Mouse (Mus musculus) heart, embryonic 15.5 days (tissue): ENCODE measurements around the gene Setx. TPM values are rescaled to one million over a fixed set of nuclear protein-coding genes. Genes with fewer than 3 reads are reported as not detected.
A peak's percentile ranks its signal among the peaks of the same experiment; 100 is the strongest.

ENCODE experiments used
- ATAC-seq: fragments of 200-750 bp; cut with Nextera tagmentation; replicated peaks from 2 replicates; pipeline ENCODE4 v1.8.0; 2017; ENCODE audit warnings: low read depth, moderate TSS enrichment; ENCODE audit not compliant: insufficient number of reproducible peaks, insufficient read depth, low FRiP score
- H3K27ac ChIP-seq: fragments of 300-500 bp; sonication (generic); 2 replicates; pipeline ENCODE4 v1.5.1; 2015; ENCODE audit warnings: mild to moderate bottlenecking, inconsistent platforms
- H3K27me3 ChIP-seq: fragments of 300-500 bp; sonication (generic); 2 replicates; pipeline ENCODE4 v1.6.1; 2015; ENCODE audit warnings: inconsistent platforms
- H3K36me3 ChIP-seq: fragments of 300-500 bp; sonication (generic); 2 replicates; pipeline ENCODE4 v1.6.1; 2015; ENCODE audit warnings: mild to moderate bottlenecking, inconsistent platforms
- H3K4me1 ChIP-seq: fragments of 300-500 bp; sonication (generic); replicated peaks from 2 replicates; pipeline ENCODE4 v1.6.1; 2015; ENCODE audit warnings: inconsistent platforms
- H3K4me2 ChIP-seq: fragments of 300-500 bp; sonication (generic); 2 replicates; pipeline ENCODE4 v1.6.1; 2015; ENCODE audit warnings: inconsistent platforms, mild to moderate bottlenecking, moderate library complexity
- H3K4me3 ChIP-seq: fragments of 300-500 bp; sonication (generic); 2 replicates; pipeline ENCODE4 v1.5.1; 2015; ENCODE audit warnings: mild to moderate bottlenecking, inconsistent platforms
- H3K9ac ChIP-seq: fragments of 300-500 bp; sonication (generic); 2 replicates; pipeline ENCODE4 v1.6.1; 2015; ENCODE audit warnings: mild to moderate bottlenecking, inconsistent platforms
- H3K9me3 ChIP-seq: fragments of 300-500 bp; sonication (generic); replicated peaks from 2 replicates; pipeline ENCODE4 v1.6.1; 2016; ENCODE audit warnings: inconsistent platforms
- WGBS: fragments of 180-500 bp; shearing (Covaris S2); methylation state at CpG from one replicate; pipeline ENCODE4 v1.1.7; 2015; ENCODE audit warnings: mixed read lengths; 5-methylcytosine and 5-hydroxymethylcytosine counted together
- polyA plus RNA-seq: library from polyadenylated mRNA; unstranded; fragments of >200 nt; fragmentation: Nextera tagmentation; extraction: Ambion mirVana; gene quantifications from 2 replicates; pipeline ENCODE4 v1.2.1, GENCODE M21; 2015

The Setx gene
- polyA plus RNA-seq, 1 experiment from 2014 or later = 5.9 TPM

DNA sequence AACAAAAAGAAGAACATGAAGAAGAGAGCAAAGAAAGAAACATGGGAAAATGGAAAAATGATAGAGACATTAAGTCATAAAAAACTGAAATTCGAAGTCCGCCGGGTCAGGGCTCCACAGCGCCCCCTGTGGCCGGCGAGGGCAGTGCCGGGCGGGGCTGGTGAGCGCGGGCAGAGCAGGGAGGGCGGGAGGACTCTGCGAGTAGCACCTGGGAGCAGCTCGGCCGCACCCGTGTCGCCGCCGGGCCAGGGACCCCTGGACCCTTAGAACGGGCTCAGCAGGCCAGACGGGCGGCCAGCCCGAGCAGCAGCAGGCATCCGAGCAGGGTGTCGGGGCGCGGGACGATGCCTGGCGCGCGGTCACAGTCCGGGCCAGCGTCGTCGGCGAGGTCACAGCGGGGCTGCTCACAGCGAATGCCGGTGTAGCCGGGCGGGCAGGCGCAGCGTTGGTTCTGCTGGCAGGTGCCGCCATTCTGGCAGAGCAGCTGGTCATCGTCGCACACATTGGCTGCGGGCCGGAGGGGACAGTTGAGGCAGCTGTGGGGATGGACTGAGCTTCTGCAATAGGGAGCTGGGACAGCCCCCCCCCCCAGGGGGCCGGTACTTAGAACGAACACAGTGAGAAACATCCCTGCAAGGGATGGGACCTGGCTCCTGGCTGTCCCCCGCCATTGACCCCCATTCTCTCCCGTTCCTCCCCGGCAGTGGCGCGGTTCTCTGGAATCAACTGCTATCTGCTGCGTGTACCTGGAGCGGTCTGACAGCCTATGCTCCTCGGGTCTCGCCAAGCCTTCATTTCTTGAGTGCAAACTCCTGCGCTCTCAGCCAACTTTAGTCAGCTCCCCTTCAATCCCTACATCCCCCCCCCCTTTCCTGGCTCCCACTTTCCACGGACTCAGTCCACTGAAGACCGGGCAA lies 70.8 kb downstream of the Setx start:
- 0 out of 2 replicates have a peak, but pooled peaks have one; percentile 32 for ATAC-seq

DNA sequence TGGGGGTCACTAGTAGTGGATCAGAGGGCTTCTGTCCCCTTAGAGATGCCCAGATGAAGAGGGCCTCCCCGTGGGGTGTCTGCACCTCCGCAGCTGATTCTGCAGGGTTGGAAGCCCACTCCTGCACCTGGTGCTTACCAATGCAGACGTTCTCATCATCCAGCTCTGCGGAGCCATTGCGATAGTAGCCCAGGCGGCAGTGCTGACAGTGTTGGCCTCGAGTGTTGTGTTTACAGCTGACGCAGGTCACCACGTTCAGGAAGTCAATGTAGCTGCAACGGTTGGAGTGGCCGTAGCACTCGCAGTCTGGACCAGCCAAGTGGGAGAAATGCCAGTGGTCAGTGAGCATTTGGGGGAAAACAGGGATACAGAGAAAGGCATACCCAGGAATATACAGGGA lies 72.9 kb downstream of the Setx start:
- Histone ChIP-seq H3K4me3 (no peak overlapping the region), H3K4me1 (peaks cover 15% of the 10 kb centered on the region), H3K27me3 (peaks cover 54% of the 10 kb centered on the region), H3K27ac (no peak overlapping the region), H3K9me3 (no peaks in the 10 kb centered on the region), H3K36me3 (no peaks in the 10 kb centered on the region), H3K4me2 (no peak overlapping the region), H3K9ac (no peak overlapping the region)
- no peak for ATAC-seq
- 64% methylated on average over 12 of the region's 12 CpGs for WGBS

More for the DNA sequence above, 70.8 kb downstream of the Setx start:
- Histone ChIP-seq H3K4me3 (peak overlapping the region; percentile 51), H3K36me3 (no peaks in the 10 kb centered on the region), H3K27ac (no peak overlapping the region), H3K4me2 (peak overlapping the region; percentile 95), H3K4me1 (peaks cover 15% of the 10 kb centered on the region), H3K9ac (peak overlapping the region; percentile 42), H3K27me3 (peaks cover 48% of the 10 kb centered on the region), H3K9me3 (no peaks in the 10 kb centered on the region)
- 2% methylated on average over 59 of the region's 61 CpGs for WGBS

DNA sequence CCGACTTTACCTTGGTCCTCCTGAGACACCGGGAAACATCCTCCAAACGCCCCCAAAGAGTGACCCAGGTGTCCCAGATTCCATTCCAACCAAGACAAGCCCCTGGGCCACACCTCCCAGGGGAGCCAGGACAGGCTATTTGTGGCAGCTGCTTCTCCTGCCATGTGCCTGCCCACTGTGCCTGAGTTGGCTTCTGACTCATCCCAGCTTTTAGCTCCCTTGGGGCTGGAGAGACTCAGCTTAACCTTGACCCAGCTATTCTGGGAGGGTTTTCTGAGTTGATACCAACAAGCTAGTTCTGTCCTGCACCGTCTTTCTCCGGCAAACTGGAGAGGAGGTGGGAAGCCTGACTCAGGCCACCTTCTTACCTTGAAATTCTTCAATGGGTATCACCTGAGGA lies 74.5 kb downstream of the Setx start:
- H3K36me3 ChIP-seq = no peaks in the 10 kb centered on the region
- no peak overlapping the region for H3K4me3 ChIP-seq
- ATAC-seq = no peak
- H3K9me3 ChIP-seq = no peaks in the 10 kb centered on the region
- H3K27ac ChIP-seq = no peak overlapping the region
- 58% methylated on average over 5 of the region's 5 CpGs for WGBS
- H3K4me2 ChIP-seq = no peak overlapping the region
- H3K4me1 ChIP-seq = peaks cover 15% of the 10 kb centered on the region
- peaks cover 58% of the 10 kb centered on the region for H3K27me3 ChIP-seq
- no peak overlapping the region for H3K9ac ChIP-seq

DNA sequence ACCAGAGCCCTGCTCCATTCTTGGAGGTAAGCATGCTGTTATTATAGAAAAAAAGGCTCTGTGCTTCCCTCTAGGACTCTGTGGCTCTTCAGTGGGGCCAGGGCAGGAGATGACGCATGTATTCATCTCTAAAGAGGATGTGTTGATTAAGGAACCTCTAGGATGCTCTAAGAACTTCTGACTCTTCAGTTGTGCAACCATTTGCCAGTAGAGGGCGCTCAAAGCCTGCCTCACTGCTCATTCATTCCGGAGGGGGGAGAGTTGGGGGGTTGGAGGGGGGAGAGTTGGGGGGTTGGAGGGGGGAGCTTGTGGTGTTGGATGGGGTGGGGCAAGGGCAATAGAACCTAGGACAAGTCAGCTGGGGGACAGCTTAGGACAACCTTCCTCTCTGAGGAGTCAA lies 75.9 kb downstream of the Setx start:
- no peak overlapping the region for H3K4me2 ChIP-seq
- under 1% methylated on average over 3 of the region's 3 CpGs for WGBS
- peaks cover 63% of the 10 kb centered on the region for H3K27me3 ChIP-seq
- peaks cover 6% of the 10 kb centered on the region for H3K4me1 ChIP-seq
- H3K36me3 ChIP-seq = no peaks in the 10 kb centered on the region
- no peak overlapping the region for H3K27ac ChIP-seq
- no peak overlapping the region for H3K4me3 ChIP-seq
- no peak for ATAC-seq
- no peak overlapping the region for H3K9ac ChIP-seq
- no peaks in the 10 kb centered on the region for H3K9me3 ChIP-seq

DNA sequence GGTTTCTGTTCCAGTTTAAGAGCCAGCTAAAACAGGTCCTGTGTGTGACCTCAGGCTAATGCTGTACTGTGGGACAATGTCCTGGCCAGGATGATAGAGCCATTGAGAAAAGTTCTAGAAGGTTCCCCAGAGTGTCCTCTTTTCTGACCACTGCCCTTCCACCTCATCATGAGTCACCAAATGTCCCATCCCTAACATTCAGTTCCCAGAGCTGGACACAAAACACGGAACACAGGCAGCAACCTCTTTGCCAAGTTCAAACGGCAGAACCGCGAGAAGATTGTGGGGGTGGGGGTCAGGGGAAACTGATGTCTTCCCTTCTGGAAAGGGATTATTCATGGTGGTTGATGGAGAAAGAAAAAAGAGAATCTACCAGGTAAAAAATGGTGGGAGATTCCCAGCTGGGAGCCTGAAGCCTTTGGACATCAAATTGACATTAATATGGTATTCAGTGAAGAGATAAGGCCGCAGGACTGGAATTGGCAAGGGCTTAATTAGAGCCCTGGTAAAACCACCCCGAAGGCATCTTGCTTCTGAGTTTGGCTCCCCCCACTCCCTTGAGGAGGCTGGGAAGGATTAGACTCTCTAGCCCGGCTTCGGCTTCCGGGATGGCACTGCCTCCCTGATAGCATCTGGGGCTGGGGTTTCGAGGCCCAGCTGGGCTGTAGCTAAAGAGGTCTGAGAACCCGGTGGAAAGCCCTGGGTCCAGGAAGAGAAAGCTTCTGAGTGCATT lies 77.4 kb downstream of the Setx start:
- WGBS = 52% methylated on average over 11 of the region's 11 CpGs
- no peak for ATAC-seq

DNA sequence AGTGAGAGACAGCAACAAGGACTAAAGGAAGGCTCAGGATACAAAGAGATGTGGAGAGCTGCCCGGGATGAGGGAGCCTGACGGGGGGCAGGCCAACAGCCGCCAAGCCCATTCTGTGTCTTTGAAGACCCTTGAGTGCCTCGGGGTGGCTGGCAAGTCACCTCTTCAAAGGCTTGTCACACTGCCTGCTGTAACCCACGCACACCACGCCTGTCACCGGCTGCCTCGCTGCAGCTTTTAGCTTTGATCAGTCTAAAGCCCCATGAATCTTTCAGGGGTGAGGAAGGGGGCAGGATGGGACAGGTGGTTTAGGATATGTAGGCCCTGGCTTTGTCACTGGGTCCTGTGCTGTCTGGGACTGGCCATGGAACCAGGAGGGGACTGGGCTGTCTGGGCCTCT lies 82.2 kb downstream of the Setx start:
- H3K4me1 ChIP-seq = no peaks in the 10 kb centered on the region
- H3K36me3 ChIP-seq = no peaks in the 10 kb centered on the region
- no peak overlapping the region for H3K9ac ChIP-seq
- peaks cover 29% of the 10 kb centered on the region for H3K27me3 ChIP-seq
- ATAC-seq = no peak
- H3K27ac ChIP-seq = no peak overlapping the region
- no peaks in the 10 kb centered on the region for H3K9me3 ChIP-seq
- no peak overlapping the region for H3K4me3 ChIP-seq
- H3K4me2 ChIP-seq = no peak overlapping the region
- WGBS = 26% methylated on average over 8 of the region's 8 CpGs

More for the DNA sequence above, 77.4 kb downstream of the Setx start:
- no peak overlapping the region for H3K4me3 ChIP-seq
- H3K36me3 ChIP-seq = no peaks in the 10 kb centered on the region
- H3K9ac ChIP-seq = no peak overlapping the region
- H3K9me3 ChIP-seq = no peaks in the 10 kb centered on the region
- peaks cover 52% of the 10 kb centered on the region for H3K27me3 ChIP-seq
- no peaks in the 10 kb centered on the region for H3K4me1 ChIP-seq
- no peak overlapping the region for H3K4me2 ChIP-seq
- H3K27ac ChIP-seq = no peak overlapping the region

DNA sequence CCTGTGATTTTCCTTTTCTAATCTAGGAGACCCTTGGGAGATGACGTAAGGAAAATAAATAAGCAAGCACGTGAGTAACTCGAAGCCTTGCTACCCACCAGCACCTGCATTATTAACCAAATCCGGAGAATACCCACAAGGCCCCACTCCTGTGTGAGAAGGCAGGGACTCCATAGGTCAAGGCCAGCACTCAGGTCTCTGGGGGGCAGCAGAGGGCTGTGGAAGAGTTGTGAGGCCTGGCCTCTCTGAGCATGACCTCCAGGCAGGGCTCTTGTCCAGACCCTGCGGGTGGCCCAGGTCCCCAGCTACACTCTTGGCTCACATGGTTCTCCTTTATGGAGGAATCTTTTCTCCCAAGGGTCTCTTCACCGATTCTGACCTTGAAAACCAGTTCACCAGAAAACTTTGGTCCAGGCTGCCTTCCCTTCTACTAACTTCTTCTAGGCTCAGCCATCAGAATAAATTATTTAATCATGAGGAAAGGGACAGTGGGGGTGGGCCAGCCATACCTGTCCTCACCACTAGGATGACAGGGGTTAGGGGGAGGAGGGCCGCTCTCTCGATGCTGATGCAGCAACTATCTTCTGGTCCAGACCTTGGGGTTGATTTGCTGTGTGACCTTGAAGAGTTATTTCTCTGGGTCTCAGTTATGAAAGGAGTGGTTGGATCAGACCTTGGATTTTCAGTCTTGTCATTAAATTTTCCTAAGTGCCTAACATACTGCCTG lies 92.5 kb downstream of the Setx start:
- no peak overlapping the region for H3K9ac ChIP-seq
- H3K27ac ChIP-seq = no peak overlapping the region
- no peaks in the 10 kb centered on the region for H3K36me3 ChIP-seq
- no peaks in the 10 kb centered on the region for H3K27me3 ChIP-seq
- H3K4me1 ChIP-seq = peaks cover 3% of the 10 kb centered on the region; the same call in 1 of the 2 replicates
- H3K9me3 ChIP-seq = no peaks in the 10 kb centered on the region
- 0 out of 2 replicates have a peak, but pooled peaks have one; percentile 53 for ATAC-seq
- 48% methylated on average over 8 of the region's 8 CpGs for WGBS
- no peak overlapping the region for H3K4me3 ChIP-seq
- H3K4me2 ChIP-seq = no peak overlapping the region

DNA sequence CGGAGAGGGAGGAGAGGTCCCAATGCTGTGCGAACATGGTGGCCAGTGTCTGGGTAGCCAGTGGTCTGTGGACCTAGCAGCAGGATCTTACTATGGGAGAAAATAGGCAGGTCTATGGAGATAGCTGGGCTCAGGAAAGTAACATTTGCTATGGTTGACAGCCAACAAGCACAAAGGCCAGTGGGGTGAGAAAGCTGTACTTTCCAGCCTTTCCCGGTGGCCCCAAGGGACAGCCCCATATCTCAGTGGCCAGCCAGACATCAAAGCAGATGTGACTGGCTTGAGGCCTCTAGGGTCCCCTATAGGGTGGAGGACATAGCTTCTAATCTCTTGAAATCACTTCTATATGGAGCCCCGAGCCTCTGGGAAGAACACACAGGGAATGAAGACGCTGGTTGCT lies 93.1 kb downstream of the Setx start:
- no peak for ATAC-seq
- H3K4me1 ChIP-seq = peaks cover 3% of the 10 kb centered on the region; the same call in 1 of the 2 replicates
- WGBS = 84% methylated on average over 5 of the region's 5 CpGs
- H3K4me2 ChIP-seq = no peak overlapping the region
- H3K27me3 ChIP-seq = no peaks in the 10 kb centered on the region
- no peak overlapping the region for H3K9ac ChIP-seq
- H3K36me3 ChIP-seq = no peaks in the 10 kb centered on the region
- no peak overlapping the region for H3K4me3 ChIP-seq
- H3K27ac ChIP-seq = no peak overlapping the region
- H3K9me3 ChIP-seq = no peaks in the 10 kb centered on the region

DNA sequence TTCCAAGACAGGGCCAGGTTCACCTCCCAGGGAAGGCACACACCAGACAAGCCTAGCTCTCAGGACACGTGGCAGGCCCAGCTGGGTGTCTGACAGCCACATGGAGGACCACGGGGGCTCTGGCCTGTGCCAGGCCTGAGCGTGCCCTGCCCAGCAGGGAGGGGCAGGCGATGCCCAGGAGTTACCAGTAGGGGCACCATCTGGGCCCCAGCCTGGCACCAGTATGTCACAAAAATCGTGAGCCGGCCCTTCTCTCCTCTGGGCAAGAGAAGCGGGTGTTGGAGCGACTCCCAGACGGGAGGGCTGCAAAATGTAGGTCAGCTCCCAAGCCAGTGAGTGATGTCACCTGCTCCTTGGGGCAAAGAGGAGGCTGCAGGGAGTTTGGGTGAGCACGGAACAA lies 93.9 kb downstream of the Setx start:
- 61% methylated on average over 10 of the region's 10 CpGs for WGBS
- Histone ChIP-seq H3K27me3 (no peaks in the 10 kb centered on the region), H3K4me3 (no peak overlapping the region), H3K36me3 (no peaks in the 10 kb centered on the region), H3K9ac (no peak overlapping the region), H3K4me2 (no peak overlapping the region), H3K27ac (no peak overlapping the region), H3K9me3 (no peaks in the 10 kb centered on the region), H3K4me1 (peaks cover 8% of the 10 kb centered on the region; the same call in 1 of the 2 replicates)
- ATAC-seq = peak; percentile 40

DNA sequence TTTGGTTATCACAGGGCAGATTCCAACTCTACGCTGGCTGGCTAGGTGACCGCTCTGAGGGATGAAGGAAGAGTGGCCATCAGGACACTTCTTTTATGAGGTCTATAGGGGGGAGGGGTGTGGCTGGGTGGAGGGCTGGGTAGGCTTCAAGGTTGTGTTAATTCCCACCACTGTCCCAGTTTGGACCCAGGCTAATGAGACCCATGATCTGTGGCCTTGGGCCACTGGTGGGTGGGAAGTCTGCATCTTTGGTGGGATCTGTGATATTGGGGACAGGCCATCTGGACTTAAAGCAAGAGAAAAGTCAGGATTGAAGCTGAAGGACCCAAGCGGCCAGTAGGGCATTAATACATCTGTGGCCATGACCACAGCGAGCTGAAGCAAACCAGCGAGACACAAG lies 94.8 kb downstream of the Setx start:
- 84% methylated on average over 5 of the region's 5 CpGs for WGBS
- ATAC-seq = no peak
- Histone ChIP-seq H3K9me3 (no peaks in the 10 kb centered on the region), H3K4me2 (no peak overlapping the region), H3K4me3 (no peak overlapping the region), H3K27me3 (no peaks in the 10 kb centered on the region), H3K4me1 (peaks cover 8% of the 10 kb centered on the region; the same call in 1 of the 2 replicates), H3K36me3 (no peaks in the 10 kb centered on the region), H3K27ac (no peak overlapping the region), H3K9ac (no peak overlapping the region)

DNA sequence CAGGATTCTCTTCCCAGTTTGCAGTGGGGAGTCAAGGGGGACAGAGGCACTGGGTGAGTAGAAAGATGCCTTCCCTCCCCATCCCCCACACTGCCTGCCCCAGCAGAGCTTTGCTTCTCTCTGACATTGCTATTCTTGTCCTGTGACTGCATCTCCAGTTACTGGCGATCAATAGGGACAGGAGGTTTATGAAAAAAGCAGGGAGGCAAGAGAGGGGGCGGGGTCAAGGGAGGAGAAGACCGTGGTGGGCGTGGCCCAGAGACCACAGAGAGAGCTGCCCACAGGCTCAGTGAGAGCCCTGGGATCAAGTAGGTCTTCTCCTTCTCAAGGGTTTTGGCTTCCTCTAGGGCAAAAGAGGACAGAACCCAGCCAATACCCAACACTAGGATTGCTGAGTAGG lies 98.3 kb downstream of the Setx start:
- ATAC-seq = no peak; the same call in 1 of the 2 replicates
- Histone ChIP-seq H3K4me3 (no peak overlapping the region), H3K27me3 (no peaks in the 10 kb centered on the region), H3K9me3 (no peaks in the 10 kb centered on the region), H3K4me2 (no peak overlapping the region), H3K9ac (no peak overlapping the region), H3K27ac (no peak overlapping the region), H3K4me1 (peaks cover 8% of the 10 kb centered on the region; the same call in 1 of the 2 replicates), H3K36me3 (no peaks in the 10 kb centered on the region)
- WGBS = 3% methylated on average over 4 of the region's 4 CpGs
